Mouse (Mus musculus): ENCODE data around the gene Zfp319.

The Zfp319 gene

DNA sequence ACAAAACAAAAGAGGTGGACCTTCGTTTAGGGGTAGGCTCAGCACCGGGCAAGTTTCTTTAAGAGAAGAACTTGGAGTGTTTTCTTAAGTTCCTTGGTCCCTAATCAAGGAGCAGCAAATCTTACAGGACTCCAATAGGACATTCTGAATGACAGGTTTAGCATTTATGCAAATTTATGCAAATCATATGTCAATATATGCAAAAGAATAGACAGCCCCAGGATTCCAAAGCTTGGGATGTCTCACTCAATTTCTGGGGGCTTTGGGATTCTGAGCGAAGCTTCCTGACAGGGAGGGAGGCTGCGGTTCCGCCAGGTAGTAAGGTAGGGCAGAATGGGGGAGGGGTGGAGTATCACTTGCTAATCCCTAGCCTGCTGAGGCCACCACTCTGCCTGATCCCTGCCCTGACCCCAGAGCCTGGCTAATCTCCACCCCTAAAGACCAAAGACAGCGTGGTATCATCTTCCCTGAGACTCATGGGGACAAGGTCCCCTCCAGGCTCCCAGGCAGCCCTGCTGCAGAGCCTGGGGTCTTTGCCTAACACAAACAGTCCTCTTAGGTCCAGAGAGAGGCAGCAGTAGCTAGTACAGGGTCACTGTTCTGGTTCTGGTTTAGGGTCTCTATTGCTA, 21.3 kb downstream of the Zfp319 start, which contains the start of gene Tepp:
Gene Tepp, plus strand, starts transcription at position 225 of the 629 bp plus-strand sequence.
- no peak for DNase-seq (ENCODE audit: low spot score)

DNA sequence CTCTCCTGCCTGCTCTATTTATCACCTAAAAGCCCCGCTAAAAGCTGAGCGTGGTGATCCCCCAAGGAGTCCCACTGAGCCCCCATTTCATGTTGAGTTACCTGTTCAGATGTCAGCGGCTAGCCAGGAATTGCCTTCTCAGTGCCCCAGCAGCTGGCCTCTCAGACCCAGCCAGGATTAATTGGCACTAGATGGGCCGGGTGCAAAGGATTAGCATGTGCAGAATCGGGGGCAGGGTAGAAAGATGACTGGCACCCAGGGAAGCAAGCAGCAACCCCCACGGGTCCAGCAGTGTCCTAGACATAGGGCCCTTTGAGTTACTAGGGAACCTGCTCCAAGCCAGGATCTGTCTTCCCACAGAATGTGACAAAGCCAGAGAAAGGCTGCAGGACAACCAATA, 25.3 kb downstream of the Zfp319 start, which contains the start of gene Cngb1:
Gene Cngb1, minus strand, starts transcription at position 155 of the 400 bp plus-strand sequence.
- DNase-seq (ENCODE audit: low spot score) = no peak

- DNase-seq (ENCODE audit: low spot score) = no peak
Measured at GRCm38 (mm10) chr8:95305526-95305925, 26.2 kb downstream of the Zfp319 start.

GRCm38 (mm10) chr8:95302410-95302809, 29.3 kb downstream of the Zfp319 start:
- no peak for DNase-seq (ENCODE audit: low spot score)

- DNase-seq (ENCODE audit: low spot score) = no peak
Measured at GRCm38 (mm10) chr8:95293891-95294290, 37.9 kb downstream of the Zfp319 start.

DNA sequence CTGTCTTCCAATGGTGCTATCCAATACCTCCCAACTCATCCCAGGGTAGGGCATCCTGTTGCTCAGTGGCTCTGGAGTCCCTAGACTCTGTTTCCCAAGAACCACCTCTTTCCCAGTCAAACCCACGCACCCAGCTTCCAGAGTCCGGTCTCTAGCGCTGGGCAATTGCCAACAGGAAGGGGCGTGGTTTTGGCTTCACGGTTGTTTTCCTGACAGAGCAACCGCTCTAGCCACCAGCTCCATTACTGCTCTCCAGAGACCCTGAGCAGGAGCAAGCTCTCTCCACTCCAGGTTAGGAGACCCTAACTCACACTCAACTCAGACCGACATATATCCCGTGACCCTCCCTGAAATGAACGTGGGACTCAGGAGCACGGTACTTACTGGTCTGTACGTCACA, 38.6 kb downstream of the Zfp319 start:
- DNase-seq (ENCODE audit: low spot score) = no peak

DNA sequence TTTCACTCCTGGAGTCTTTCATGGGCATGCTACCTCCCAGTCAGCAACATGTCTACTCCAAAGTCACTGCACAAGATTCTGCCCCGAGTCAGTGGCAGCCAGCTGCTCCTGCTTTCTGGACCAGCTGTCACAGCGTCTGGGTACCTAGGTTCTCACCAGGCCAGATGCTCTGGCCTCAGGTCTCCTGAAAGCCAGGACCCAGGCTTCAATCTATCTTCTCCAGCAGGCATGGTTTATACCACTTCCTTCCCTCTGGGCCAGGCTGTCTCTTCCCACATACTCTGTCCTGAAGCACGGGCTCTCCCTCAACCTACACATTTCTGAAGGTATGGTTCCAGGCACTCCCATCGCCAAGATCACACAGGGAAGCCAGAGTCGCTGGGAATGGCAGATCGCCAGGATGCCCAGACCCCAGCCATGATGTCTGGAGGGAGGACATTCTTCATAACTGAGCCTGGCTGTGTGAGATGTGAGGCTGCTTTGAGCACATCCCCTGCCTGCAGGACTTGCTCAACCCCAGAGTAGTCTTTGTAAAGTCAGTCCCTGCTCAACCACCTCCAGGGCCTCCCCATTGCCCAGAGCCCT, 42.6 kb downstream of the Zfp319 start:
- no peak for DNase-seq (ENCODE audit: low spot score)

GRCm38 (mm10) chr8:95281493-95281892, 50.3 kb downstream of the Zfp319 start:
- DNase-seq (ENCODE audit: low spot score) = no peak
